Mouse (Mus musculus) mature B cell (primary cell): ENCODE measurements around the gene Gm40193.
"Not testable (repeated sequence)": the region's sequence is repeated elsewhere in the genome, so short reads cannot be mapped to it uniquely, and the experiment has no call there.

Experiments used
- in situ Hi-C: fragments of 300-500 bp; cut with MboI; formaldehyde crosslinking; loops from 2 replicates; pipeline ENCODE4 v1.14.3; 2019

Gm40193 gene

GRCm38 (mm10) chr11:70532839-70533238 is at the start of gene Gm40193:
Gene Gm40193 (minus strand): TSS chr11:70532939.
- in situ Hi-C loops, result no loop called here

DNA sequence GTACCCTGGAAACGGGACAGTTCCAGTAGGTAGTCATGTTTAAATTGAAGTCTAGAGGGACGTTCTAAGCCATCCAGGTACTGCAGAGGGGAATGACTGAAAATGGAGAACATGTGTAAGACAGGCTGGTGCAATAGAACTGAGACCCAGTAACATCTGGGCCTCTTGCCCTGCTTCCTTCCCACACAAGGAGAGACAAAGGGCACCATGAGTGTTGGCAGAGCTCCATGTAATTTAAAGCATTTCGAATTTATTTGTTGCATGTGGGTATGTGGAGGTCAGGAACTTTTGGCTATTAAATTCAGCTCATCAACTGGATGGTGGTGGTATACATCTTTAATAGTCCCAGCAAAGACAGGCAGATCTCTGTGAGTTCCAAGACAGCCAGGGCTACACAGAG is 49.5 kb upstream of the Gm40193 start:
- in situ Hi-C loops, result no loop called here

- in situ Hi-C loops, result no loop called here
These were observed 48.2 kb upstream of the Gm40193 start for GRCm38 (mm10) chr11:70580921-70581320.

DNA sequence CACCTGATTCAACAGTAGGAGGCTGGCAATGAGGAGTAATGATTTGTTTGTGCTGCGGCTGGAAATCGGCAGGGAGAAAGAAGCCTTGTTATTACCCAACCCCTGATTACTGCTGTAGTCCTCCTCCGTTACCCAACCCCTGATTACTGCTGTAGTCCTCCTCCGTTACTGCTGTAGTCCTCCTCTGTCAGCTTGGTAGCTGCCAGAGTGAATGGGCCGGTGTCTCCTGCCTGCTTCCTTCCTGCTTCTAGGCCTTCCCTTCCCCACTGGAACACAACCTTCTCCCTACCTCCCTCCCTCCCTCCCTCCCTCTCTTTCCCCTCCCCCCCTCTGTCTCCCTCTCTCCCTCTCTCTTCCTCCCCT is 47.6 kb upstream of the Gm40193 start:
- in situ Hi-C loops, result no loop called here

DNA sequence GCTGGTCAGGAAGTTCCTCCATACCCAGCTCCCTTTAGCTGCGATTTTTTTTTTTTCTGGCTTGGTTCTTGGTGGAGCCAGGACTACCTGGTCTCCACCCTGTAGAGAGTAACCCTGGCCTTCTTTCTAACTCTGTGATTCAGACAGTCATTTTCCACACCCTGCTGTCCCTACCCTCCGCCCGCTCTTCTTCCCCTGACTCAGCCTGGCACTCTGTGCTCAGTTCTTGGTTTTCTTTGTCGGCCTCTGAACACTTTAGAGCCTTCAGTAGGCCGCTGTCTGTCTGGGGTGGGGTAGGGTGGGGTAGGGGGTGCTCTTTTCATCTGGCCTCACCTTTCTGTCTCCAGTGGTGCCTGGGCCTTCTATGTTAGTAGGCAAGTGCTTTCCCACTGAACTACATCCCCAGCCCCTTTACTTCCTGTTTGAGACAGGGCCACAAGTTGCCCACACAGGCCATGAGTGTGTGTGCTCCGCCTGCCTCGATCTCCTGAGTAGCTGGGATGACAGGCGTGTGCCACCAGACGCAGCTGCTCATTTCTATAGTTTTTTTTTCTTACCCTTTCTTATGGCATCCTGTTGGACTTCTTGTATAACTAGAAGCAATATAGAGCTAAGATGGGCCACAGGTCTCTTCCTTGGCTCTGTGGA is 47.1 kb upstream of the Gm40193 start:
- in situ Hi-C loops, result no loop called here

GRCm38 (mm10) chr11:70578962-70579361 is 46.2 kb upstream of the Gm40193 start:
- in situ Hi-C loops, result no loop called here

DNA sequence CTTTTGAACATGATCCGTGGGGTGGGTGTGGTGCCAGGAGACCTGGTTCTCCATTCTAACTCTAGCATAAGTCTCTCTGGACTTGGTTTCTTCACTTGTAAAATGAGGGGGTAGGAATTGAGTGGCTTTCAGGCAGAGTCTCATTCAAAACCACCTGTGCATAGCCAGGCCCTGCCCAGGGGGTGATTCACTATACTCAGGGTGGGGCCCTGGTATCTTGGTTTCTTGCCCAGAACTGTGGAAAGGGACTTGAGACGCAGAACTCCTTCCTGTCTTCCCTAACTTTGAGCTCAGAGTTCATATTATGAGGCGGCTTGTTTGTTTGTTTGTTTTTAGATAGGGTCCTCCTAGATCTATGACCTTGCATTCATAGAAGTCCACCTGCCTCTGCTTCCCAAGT is 44.5 kb upstream of the Gm40193 start:
- in situ Hi-C loops, result no loop called here

DNA sequence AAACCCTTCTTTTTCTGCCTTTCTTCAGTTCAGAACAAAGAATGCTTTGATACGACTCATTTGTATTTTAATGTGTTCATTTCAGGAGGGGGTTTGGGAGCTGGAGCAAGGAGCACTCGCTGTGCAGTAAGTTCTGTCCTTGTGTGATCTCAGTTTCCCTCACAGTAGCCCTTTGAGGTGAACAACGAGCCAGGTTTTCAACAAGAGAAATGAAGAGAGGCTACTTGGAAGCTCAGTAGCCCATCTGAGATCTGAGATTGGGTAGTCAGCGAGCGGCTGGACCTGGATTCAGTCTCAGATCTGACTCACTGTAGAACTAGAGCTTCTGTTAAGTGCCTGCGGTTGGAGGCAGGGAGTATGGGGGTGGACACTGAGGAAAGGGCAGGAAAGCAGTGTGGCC is 41.1 kb upstream of the Gm40193 start:
- in situ Hi-C loops, result no loop called here

DNA sequence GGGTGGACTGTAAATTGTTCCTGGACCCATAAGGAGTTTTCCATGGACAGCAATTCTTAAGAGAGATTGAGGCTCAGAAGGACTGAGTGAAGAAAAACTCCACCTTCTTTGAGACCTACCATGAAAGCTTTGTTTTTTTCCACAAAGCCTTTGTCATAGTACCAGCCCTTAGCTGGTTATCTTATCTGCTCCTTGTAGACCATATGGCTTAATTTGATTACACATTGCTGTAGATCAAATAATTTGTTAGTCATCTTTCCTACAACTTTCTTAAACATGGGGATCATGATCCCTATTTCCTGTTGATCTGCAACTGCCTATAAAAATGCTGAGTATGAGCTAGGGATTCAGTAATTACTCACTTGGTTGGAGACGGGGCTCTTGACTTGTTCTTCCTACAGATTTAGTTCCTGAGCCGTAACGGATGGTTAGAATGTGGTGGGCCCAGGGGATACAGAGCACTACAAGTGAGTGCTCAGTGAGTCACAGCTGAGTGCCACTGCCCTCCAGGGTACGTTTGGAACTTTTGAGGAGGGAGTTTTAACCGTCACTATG is 39.7 kb upstream of the Gm40193 start:
- in situ Hi-C loops, result no loop called here

DNA sequence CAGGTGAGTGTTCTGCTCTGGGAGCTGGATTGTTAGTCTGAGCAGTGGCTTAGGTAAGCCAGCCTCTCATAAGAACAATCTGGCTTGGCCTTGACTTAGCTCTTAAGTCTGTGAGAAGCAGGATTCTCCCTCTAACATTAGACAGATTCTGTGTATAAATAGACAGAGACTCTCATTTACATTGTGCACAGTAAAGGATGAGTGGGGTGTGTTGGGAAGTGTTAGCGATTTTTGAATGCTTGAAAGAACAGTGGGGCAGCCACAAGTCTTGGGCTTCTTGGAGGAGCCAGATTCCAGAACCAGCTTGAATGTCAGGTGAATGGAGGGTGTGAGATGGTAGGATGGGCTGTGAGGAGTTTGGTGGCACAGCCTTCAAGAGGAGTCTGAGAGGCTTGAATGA is 38.9 kb upstream of the Gm40193 start:
- in situ Hi-C loops, result no loop called here

DNA sequence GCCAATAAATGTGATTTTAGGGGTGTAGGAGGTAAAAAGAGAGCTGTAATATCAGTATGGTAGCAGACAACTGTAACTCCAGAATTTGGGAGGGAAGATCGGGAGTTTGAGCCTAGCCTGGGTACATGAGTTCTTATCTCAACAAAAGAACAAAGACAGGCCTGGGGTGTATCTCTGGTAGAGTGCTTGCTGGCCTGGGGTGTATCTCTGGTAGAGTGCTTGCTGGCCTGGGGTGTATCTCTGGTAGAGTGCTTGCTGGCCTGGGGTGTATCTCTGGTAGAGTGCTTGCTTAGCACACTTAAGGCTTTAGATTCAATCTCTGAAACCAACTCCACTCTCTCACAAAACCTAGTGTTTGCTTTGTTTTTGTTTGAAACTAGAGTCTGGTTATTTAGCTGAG is 37.9 kb upstream of the Gm40193 start:
- in situ Hi-C loops, result not testable (repeated sequence)

DNA sequence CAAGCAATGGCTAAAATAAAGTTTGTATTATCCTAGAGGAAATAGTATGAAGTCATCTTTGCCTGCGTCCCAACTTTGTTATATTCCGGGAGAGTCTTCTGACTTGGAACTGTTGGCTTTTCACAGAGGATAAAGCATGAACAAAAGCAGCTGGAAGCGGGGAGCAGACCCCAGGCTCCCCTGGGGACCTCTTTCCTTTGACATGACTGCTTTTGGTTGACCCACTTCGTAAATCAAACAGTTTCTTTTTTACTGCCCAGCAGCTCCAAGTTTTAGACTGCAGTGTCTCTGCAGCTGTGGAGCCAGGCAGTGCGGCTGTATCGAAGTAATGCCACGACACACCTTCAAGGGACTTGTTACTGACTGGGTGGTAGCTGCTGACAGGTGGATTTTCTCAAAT is 33.8 kb upstream of the Gm40193 start:
- in situ Hi-C loops, result no loop called here

DNA sequence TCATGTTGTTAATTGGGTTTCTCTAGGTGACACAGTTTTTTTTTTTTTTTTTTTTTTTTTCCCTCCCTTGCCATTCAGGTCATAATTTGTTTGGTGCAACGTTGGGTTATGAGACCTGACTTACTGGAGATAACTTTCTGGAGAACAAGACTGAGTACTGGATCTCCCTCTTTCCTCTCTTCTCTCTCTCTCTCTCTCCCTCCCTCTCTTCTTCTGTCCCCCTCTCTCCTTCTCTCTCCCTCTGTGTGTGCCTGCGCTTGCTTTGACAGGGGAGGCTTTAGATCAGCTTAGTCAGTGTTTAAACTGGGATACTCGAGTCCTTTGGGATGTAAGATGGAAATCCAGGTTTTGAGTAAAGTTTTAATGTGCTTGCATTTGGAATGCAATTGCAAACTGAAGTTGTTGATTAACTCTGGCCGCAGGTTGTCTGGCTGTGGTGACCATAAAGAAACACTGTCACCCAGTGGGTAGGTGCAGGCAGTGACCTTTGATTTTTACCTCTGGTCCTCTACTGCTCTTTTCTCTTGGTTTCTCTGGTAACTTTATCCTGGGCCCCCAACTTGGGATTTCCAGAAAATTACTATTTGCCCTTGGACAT is 31.6 kb upstream of the Gm40193 start:
- in situ Hi-C loops, result no loop called here

- in situ Hi-C loops, result no loop called here
These were observed 30.9 kb upstream of the Gm40193 start for GRCm38 (mm10) chr11:70563470-70564275.

DNA sequence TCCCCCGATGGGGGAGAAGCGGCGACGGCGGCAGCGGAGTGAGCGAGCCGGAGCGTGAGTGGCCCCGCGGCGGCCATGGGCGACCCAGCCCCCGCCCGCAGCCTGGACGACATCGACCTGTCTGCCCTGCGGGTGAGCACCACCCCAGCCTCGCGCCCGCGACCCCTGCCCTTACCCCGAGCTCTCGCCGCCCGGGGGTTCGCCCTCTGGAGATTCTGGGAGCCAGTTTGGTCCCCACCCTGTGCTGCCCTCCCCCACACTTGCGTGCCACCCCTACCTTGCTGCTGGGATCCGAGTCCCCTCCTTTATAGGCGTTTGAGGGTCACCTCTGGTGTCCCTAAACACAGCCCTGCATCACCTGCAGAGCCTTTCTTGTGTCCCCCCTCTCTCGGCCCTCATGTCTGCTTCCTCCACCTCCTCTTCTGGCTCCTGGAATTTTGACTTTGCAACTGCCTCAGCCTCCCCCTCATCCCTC is 30.3 kb upstream of the Gm40193 start:
- in situ Hi-C loops, result no loop called here

GRCm38 (mm10) chr11:70562287-70562994 is 29.7 kb upstream of the Gm40193 start, which contains the start of gene Mink1:
Gene Mink1 (plus strand): TSS chr11:70562881.
- in situ Hi-C loops, result no loop called here

GRCm38 (mm10) chr11:70561937-70562286 is 29.2 kb upstream of the Gm40193 start:
- in situ Hi-C loops, result no loop called here

GRCm38 (mm10) chr11:70557545-70557944 is 24.8 kb upstream of the Gm40193 start:
- in situ Hi-C loops, result no loop called here

GRCm38 (mm10) chr11:70553940-70554339 is 21.2 kb upstream of the Gm40193 start:
- in situ Hi-C loops, result no loop called here

- in situ Hi-C loops, result no loop called here
These were observed 18.8 kb upstream of the Gm40193 start for GRCm38 (mm10) chr11:70551526-70551925.

GRCm38 (mm10) chr11:70544496-70544895 is 11.8 kb upstream of the Gm40193 start:
- in situ Hi-C loops, result no loop called here

GRCm38 (mm10) chr11:70541415-70541814 is 8.7 kb upstream of the Gm40193 start:
- in situ Hi-C loops, result no loop called here
